ENCODE assay signal across 9 mouse cellular contexts in the genomic region with DNA sequence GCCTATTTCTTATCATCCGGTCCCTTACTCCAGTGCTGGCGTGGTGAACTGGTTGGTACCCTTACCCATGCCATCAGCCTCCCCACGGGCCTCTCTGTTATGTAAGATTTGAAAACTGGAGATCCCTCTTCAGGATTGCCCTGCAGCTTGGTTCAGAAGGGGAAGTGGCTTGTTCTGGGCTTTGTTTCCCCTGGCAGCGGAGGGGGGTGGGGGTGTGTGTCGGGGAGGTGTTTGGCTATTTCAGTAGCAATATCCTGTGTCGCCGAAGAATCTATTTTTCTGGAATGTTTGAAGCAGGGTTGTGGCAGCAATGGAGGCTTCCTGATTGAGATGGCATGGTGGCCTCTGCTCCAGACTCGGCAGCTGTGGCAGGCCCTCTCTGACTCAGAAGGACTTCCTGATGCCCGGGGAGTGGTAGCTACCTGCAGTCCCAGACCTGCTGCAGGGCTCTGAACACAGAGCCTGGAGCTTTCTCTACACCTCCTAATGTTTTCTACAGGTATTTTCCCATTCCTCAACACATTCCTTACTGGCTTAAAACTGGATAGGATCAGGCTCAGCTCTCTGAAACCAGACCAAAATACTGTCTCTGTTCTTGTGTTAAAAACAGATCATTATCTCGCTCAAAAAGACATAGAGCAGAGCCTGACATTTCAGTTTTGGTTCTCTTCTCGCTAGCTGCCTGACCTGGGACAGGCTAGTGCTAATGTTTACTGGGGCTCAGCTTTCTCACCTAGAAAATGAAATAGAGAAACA.
DNase-seq lines count a peak whose midpoint lies in the region; ATAC-seq lines count a peak whose summit lies in the region.
"Had no signal": no experiment of that assay in that cellular context is flagged by ENCODE, and none has a peak within 500 bp of the region (broad histone marks: within the 10 kb centered on the region; RNA-seq: fewer than 3 reads in every experiment).

No protein-coding gene starts in this region.

- peak overlapping the region; percentile 51 for H3K4me2 ChIP-seq in liver, embryonic 16.5 days (ENCODE audit: low read depth, low read length)
- H3K4me2 ChIP-seq in neural tube, embryonic 14.5 days (ENCODE audit: low read depth, low read length) = no peak overlapping the region
- H3K4me2 ChIP-seq: neural tube, embryonic 12.5 days had no signal

- 11% methylated on average over 11 of the region's 11 CpGs for WGBS in liver, embryonic 16.5 days (ENCODE audit: insufficient replicate concordance)
- 76% methylated on average over 11 of the region's 11 CpGs for WGBS in neural tube, embryonic 14.5 days

- peak overlapping the region; percentile 20; the same call in 1 of the 2 replicates for H3K4me3 ChIP-seq in liver, embryonic 16.5 days (ENCODE audit: low read depth, low read length)
- H3K4me3 ChIP-seq in neural tube, embryonic 14.5 days (ENCODE audit: low read depth, low read length) = no peak overlapping the region
- H3K4me3 ChIP-seq: neural tube, embryonic 12.5 days had no signal

- peak overlapping the region; percentile 17; the same call in 1 of the 2 replicates for H3K9ac ChIP-seq in liver, embryonic 16.5 days (ENCODE audit: low read depth, low read length)
- H3K9ac ChIP-seq in neural tube, embryonic 14.5 days (replicated peaks; ENCODE audit: low read depth, low read length) = no peak overlapping the region
- H3K9ac ChIP-seq: neural tube, embryonic 12.5 days had no signal

- H3K9me3 ChIP-seq in liver, embryonic 16.5 days (replicated peaks; ENCODE audit: control insufficient read depth, low read length) = no peaks in the 10 kb centered on the region
- H3K9me3 ChIP-seq in neural tube, embryonic 14.5 days (ENCODE audit: control insufficient read depth, low read length) = no peaks in the 10 kb centered on the region
- H3K9me3 ChIP-seq: neural tube, embryonic 12.5 days had no signal

- peak; percentile 72 to 73 for ATAC-seq in hematopoietic stem cell, adult 5-6 weeks (replicated peaks in 1 of 2; ENCODE audit: insufficient read depth in 1 of 2, low FRiP score in 2 of 2, low TSS enrichment in 1 of 2, low read depth in 1 of 2, poor library complexity in 2 of 2, severe bottlenecking in 2 of 2)
- 0 out of 2 replicates have a peak, but pooled peaks have one; percentile 12 for ATAC-seq in liver, embryonic 16.5 days (ENCODE audit: low read depth)
- ATAC-seq in neural tube, embryonic 14.5 days (ENCODE audit: low read depth) = no peak

- H3K4me1 ChIP-seq in liver, embryonic 16.5 days (ENCODE audit: control insufficient read depth, low read depth, low read length) = peaks cover 29% of the 10 kb centered on the region
- peaks cover 11% of the 10 kb centered on the region for H3K4me1 ChIP-seq in neural tube, embryonic 14.5 days (ENCODE audit: control insufficient read depth, insufficient read depth, low read length)

- H3K27ac ChIP-seq in liver, embryonic 16.5 days (ENCODE audit: low read length) = peak overlapping the region; percentile 62
- H3K27ac ChIP-seq in neural tube, embryonic 14.5 days (ENCODE audit: low read depth, low read length) = peak overlapping the region; percentile 48
- H3K27ac ChIP-seq: neural tube, embryonic 12.5 days had no signal

- peak; percentile 61 for DNase-seq in CD4-positive, CD25-positive, alpha-beta regulatory T cell, adult 2 months (ENCODE audit: low read depth, low spot score)
- DNase-seq in Muller cell, postnatal 12 days (ENCODE audit: inconsistent ontology term) = peak; percentile 58
- DNase-seq in ovary, postnatal 36 days (ENCODE audit: low spot score) = no peak
- no peak for DNase-seq in cerebellum, adult 9-11 months
- no peak for DNase-seq in adrenal gland, postnatal 4 days (ENCODE audit: low spot score in 2 of 2)

- no peaks in the 10 kb centered on the region for H3K36me3 ChIP-seq in liver, embryonic 16.5 days (ENCODE audit: control insufficient read depth, insufficient read depth)
- H3K36me3 ChIP-seq in neural tube, embryonic 14.5 days (ENCODE audit: control insufficient read depth, insufficient read depth, low read length) = no peaks in the 10 kb centered on the region

- H3K27me3 ChIP-seq in liver, embryonic 16.5 days (ENCODE audit: control insufficient read depth, insufficient read depth, low read depth, low read length) = no peaks in the 10 kb centered on the region
- H3K27me3 ChIP-seq in neural tube, embryonic 14.5 days (ENCODE audit: control insufficient read depth, insufficient read depth, low read length) = no peaks in the 10 kb centered on the region
- H3K27me3 ChIP-seq: neural tube, embryonic 12.5 days had no signal

Comparison
In these comparisons a context has a peak if more than half of its experiments do, and no peak if none do; other contexts are left out.
1. DNase-seq: peak in CD4-positive, CD25-positive, alpha-beta regulatory T cell, adult 2 months (single experiment) and Muller cell, postnatal 12 days (single experiment); none in ovary, postnatal 36 days (single experiment), cerebellum, adult 9-11 months (single experiment) and adrenal gland, postnatal 4 days (0 of 2).